Mouse (Mus musculus) activated CD4-positive, CD25-positive, alpha-beta regulatory T cell, adult 4 months (primary cell): ENCODE results near the gene Srp14. TPM values are rescaled to one million over a fixed set of nuclear protein-coding genes. Genes with fewer than 3 reads are reported as not detected.

Source experiments
- ATAC-seq: one replicate; pipeline ENCODE4 v1.8.0; 2017
- polyA plus RNA-seq, 2 experiments: library from polyadenylated mRNA; unstranded; fragments of 100-300 nt; shearing (Covaris generic); gene quantifications; one replicate each; pipeline ENCODE4 v1.2.1; 2017

Srp14 gene
- polyA plus RNA-seq = 100 to 1,000 TPM; 294 to 327 TPM

GRCm38 (mm10) chr2:118479550-118479909 is at the start of gene Srp14:
TSS of gene Srp14 (minus strand) at chr2:118479711.
- peak; percentile 93 for ATAC-seq

- peak; percentile 32 for ATAC-seq
Observed at GRCm38 (mm10) chr2:118526545-118526944, 47.0 kb upstream of the Srp14 start.

DNA sequence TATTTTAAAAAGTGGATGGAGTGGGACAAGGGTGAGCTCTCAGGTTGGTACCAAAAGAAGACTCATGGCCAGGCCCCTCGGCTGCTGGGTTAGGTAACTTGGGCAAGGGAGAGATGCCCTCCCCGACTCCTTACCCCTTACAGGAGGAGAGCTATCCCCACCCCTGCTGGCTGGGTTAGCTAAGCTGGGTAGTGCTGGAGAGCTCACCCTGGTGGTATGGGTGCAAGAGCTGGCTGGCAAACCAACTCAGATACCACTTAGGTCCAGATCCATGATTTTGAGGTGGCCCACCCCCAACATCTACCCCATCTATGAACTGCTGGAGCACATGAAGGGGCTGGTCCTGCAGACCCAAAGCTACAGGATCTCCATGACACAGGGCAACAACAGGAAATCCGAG is 45.3 kb upstream of the Srp14 start:
- ATAC-seq = no peak

DNA sequence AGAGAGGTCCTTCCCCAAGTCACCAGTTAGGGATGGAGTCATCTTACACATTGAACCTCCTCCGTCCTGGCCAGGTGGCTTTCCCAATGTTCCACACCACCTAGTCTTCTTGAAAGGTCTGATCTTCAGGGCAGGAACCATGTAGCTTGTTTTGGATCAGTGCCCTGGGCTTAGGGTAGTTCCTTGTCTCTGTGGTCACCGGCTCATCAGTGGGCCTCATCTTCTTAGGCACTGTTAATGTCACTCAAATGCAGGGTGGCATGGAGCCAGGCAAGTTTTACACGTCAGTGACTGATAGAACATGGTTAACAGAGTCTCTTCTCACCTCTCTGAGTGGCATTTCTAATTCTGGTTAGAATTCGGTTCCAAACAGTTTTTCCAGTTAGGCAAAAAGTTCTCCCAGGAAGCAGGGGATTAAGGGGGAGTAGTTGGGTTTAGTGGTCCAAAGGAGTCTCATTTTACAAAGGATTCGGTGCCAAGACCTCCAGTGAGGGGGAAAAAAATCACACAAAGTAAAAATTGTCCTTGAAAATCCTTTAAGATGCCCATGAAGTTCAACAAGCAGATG is 43.7 kb upstream of the Srp14 start:
- ATAC-seq = no peak

DNA sequence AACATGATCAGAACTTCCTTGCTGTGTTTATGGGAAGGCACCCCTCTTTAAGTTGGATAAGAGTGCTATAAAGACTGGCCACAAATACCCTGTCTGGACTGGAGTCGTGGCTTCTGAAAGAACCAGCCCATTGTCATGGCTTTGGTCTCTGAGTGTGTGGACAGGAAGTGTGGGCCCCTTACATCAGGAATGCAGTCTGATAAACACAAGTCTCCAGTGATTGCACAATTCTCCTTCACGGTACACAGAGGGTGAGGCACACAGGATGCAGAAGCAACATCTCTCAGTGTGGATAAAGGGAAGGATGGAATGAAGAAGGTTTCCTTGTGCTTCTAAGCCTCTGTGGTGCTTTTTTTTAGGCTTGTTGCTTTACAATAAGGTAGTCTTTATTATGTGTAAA is 42.8 kb upstream of the Srp14 start:
- no peak for ATAC-seq

- ATAC-seq = no peak
Observed at GRCm38 (mm10) chr2:118520042-118520933, 40.8 kb upstream of the Srp14 start.

DNA sequence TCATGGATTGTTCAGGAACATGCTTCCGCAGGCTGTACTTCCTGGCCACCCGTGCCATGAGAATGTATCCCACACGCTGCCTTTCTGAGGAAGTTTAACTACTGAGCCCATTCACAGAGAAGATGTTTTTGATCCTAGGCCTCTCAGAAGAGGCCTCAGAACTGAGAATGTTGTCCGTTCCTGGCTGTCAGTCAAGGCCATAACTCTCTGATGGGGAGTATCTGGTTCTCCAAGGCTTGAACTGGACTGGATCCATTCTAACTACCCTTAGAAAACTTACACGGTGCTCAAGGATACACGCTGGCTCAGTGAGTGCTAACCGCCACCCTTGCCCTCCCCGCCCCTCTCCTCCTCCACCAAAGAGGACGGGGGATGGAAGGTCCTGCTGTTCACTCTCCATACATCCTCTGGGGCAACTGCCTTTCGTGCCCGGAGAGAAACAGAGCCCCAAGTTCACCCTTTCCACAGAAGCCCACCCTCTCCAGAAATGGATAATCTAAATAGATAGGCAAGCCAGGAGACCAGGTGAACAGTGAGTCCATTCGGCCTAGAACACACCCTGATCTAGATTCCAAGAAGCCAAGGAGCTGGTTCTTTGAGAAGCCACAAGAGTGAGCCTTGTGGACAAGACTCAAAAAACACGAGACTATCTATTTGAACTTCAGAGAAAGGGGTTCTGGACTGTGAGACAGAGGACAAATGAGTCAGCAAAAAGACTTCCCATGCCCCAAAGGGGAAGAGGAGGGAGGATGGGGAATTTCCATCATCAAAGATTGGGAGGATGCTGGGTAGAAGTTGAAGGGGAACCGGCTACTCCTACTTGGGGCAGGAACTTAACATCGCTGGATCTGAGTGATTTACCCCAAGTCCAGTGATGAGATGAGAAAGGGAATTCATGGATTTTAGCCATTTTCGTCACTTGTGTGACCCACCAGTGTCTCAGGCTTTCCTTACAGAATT is 33.2 kb upstream of the Srp14 start:
- no peak for ATAC-seq

GRCm38 (mm10) chr2:118511779-118512417 is 32.4 kb upstream of the Srp14 start:
- ATAC-seq = no peak

DNA sequence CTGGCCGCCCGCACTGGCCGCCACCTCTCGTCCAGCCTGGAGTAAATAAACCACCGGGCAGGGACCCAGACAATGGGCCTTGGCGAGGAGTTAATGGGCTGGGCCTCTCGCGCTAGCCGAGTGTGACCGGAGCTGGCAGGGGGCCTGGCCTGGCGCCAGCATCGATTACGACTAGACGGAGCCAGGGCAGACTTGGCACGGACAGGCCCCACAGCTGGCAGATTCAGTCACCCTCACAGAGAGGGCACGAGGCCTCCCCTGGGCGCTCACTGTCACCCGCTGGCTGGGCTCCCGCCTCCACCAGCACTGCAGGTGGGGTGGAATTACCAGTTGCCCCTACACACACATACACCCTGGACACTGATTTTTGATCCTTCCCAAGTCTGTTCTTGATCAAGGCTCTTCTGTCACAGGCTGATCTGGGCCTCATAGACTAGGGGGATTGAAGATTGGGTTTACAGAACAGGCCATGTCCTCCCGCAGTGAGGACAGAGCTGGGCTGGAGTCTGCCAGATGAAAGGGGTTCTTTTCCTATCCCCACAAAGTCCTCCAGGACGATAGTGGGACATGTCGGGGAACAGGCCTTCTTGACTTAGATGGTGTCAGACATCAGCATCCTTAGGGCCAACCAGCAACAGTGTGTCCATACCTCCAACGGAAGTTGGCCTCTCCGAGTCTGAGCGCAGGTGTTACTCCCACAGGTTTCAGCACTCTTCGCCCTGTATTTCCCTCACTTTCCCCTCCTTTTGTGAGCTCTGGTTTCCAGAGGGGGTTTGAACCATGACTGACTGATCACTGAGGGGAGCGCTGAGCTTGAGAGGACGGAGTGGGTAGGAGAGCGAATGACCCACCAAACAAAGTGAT is 31.2 kb upstream of the Srp14 start:
- no peak for ATAC-seq

DNA sequence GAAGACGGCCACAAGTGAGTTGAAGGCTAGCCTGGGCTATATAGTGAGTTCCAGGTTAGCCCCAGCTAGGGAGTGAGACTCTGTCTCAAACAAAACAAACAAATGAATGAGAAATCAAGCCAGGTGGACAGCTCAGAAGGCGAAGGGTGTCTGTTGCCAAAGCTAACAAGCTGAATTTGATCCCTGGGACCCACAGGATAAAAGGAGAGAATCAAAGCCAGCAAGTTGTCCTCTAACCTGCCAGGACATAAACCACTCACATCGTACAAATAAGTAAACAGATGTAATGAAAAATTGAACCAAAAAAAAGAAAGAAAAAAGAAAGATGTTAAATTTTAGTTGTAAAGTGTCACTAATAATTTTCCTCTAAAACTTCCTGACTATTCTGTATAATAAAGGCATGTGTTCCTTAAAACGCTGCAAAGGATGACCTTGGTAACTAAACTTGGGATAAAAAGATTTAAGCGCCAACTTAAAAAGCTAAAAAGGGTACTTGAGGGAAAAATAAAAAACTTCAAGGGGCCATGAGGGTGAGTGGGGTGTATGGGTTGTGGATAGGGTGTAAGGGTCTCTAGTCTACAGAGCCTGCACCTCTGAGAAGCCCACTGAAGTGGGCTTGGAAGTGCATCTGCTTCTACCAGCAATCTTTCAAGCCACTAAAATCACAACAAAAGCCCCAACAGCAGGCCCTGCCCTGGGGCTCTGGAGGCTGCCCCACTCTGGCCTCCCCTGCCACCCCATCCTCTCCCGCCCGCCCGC is 30.4 kb upstream of the Srp14 start:
- no peak for ATAC-seq

DNA sequence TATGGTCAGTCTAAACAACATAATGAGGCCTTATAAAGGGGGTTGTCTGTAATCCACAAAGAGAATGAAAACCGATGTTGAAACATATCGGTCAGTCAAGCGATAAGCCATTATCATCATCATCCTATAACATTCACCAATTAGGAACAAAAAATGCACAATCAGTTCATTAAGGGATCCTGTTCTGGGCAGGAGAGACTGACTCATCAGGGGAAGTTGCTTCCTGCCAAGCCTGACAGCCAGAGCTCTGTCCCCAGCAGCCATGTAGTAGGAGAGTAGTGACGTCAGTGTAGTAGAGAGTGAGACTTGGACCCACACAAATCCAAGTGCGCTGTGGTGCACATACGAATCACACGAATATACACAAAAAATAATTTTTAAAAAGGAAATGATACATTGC is 27.6 kb upstream of the Srp14 start:
- no peak for ATAC-seq

GRCm38 (mm10) chr2:118500191-118500590 is 20.7 kb upstream of the Srp14 start:
- ATAC-seq = no peak

GRCm38 (mm10) chr2:118499135-118499961 is 19.8 kb upstream of the Srp14 start:
- ATAC-seq = no peak

- no peak for ATAC-seq
Observed at GRCm38 (mm10) chr2:118498476-118498875, 19.0 kb upstream of the Srp14 start.

- no peak for ATAC-seq
Observed at GRCm38 (mm10) chr2:118497890-118498289, 18.4 kb upstream of the Srp14 start.

DNA sequence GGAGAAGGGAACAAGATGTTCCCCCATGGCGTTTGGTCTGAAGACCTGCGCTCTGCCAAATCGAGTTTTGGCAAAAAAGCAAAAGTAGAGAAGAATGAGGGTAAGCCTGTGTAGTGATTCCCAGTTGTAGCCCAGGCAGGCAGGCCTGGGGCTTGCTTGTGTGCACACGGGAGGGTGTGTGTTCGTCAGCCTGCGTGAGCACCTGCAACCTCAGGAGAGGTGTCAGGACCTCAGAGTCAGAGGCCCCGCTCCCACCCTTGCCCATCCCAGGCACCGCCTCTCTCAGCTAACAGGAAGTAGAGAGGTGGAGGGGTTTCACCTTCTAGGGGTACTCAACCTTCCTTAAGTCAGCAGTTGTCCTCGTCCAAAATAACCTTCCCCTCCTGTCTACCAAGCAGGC is 15.5 kb upstream of the Srp14 start:
- no peak for ATAC-seq

DNA sequence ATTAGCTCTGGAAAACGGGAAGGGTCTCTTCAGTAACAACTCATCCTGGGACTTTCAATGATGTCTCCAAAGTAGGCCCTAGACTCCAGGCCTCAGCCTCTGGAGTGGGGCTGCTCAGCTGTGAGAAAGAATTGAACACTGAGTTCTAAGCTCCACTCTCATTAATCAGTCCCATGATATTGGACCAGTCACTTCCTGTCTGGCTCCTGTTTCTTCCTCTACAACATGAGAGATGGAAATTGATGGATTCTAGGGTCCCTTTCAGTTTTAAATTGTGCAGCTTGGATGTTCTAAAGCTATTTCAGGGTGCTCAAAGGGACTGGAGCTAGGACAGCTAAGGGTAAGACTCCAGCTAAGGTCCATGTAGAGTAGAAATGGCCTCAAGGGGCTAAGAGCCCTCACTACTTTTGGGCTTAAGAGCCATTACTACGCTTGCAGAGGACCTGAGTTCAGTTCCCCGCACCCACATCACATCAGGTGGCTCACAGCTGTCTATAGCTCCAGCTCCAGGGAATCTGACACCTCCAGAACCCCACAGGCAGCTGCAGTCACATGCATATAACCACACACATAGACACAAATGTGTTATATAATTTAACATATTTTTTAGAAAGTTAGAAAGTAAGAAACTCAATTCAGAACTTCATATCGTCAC is 12.4 kb upstream of the Srp14 start:
- ATAC-seq = no peak

DNA sequence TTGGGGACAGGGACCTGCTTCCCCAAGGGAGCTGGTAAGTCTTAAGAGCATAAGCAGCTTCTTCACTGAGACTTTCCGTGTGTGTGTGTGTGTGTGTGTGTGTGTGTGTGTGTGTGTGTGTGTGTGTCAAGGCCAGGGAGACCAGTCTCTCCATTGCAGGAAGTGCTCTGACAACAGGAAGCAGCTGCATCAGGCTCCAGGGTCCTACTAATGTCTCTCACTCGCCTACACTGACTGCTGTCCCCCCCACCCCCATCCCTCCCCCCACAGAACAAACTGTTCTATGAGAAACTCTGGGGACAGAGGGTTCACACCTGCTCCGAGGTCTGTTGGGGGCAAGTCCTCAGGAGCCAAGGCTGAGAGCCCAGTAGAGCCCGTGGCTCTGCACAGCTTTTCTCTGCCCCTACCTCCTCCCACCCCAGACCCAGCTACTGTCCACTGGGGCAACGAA is 11.8 kb upstream of the Srp14 start:
- peak; percentile 62 for ATAC-seq
